Mouse (Mus musculus) MEL (cell line): ENCODE results near the gene Ccdc22. TPM values are rescaled to one million over a fixed set of nuclear protein-coding genes. Genes with fewer than 3 reads are reported as not detected.

Experiments used
- DNase-seq: peaks from one replicate; pipeline ENCODE4 v3.0.0; 2011; ENCODE audit warnings: low read depth, low spot score
- H3K27ac ChIP-seq: 2 replicates; pipeline ENCODE4 v1.5.1; 2012; ENCODE audit warnings: low read depth, mild to moderate bottlenecking, control low read depth, low read length, moderate library complexity; ENCODE audit not compliant: control insufficient read depth
- H3K27me3 ChIP-seq, 2 experiments: fragments of 150-350 bp in 1 of 2; sonication (generic) in 1 of 2; 2 replicates each; pipeline ENCODE4 v1.6.1; 2012; ENCODE audit warnings: low read length in 2 of 2, mild to moderate bottlenecking in 2 of 2, improper control_type of control experiment in 1 of 2, moderate library complexity in 1 of 2; ENCODE audit not compliant: insufficient read depth in 2 of 2, control insufficient read depth in 1 of 2
- H3K36me3 ChIP-seq, 2 experiments: 2 replicates each; pipeline ENCODE4 v1.6.1; 2012 to 2014; ENCODE audit warnings: low read length in 2 of 2, improper control_type of control experiment in 1 of 2, inconsistent platforms in 1 of 2, mild to moderate bottlenecking in 1 of 2; ENCODE audit not compliant: insufficient read depth in 2 of 2, control insufficient read depth in 1 of 2
- H3K4me1 ChIP-seq, 2 experiments: fragments of 150-350 bp in 1 of 2; sonication (generic) in 1 of 2; 2 replicates each; pipeline ENCODE4 v1.6.1; 2012; ENCODE audit warnings: low read length in 2 of 2, improper control_type of control experiment in 1 of 2, mild to moderate bottlenecking in 1 of 2; ENCODE audit not compliant: insufficient read depth in 2 of 2, control insufficient read depth in 1 of 2
- H3K4me3 ChIP-seq, 2 experiments: fragments of 150-350 bp in 1 of 2; sonication (generic) in 1 of 2; 2 replicates each; pipeline ENCODE4 v1.5.1; 2012; ENCODE audit warnings: low read depth in 2 of 2, low read length in 2 of 2, mild to moderate bottlenecking in 2 of 2, moderate library complexity in 2 of 2, control low read depth in 1 of 2, improper control_type of control experiment in 1 of 2; ENCODE audit not compliant: control insufficient read depth in 1 of 2, insufficient read depth in 1 of 2
- H3K79me2 ChIP-seq: 2 replicates; pipeline ENCODE4 v1.6.1; 2012; ENCODE audit warnings: mild to moderate bottlenecking, low read length, moderate library complexity; ENCODE audit not compliant: control insufficient read depth, poor library complexity, insufficient read depth
- H3K9ac ChIP-seq: 2 replicates; pipeline ENCODE4 v1.6.1; 2012; ENCODE audit warnings: low read depth, mild to moderate bottlenecking, control low read depth, low read length, moderate library complexity; ENCODE audit not compliant: control insufficient read depth, poor library complexity, severe bottlenecking
- H3K9me3 ChIP-seq: fragments of 150-350 bp; sonication (generic); replicated peaks from 2 replicates; pipeline ENCODE4 v1.6.1; 2012; ENCODE audit warnings: mild to moderate bottlenecking, low read length, improper control_type of control experiment, moderate library complexity; ENCODE audit not compliant: insufficient read depth
- BHLHE40 ChIP-seq: IDR thresholded peaks from 2 replicates; pipeline ENCODE4 v1.6.1; 2012; ENCODE audit warnings: low read depth, mild to moderate bottlenecking, inconsistent platforms, low read length, improper control_type of control experiment, borderline replicate concordance
- CTCF ChIP-seq, 3 experiments: IDR thresholded peaks in 2 of 3; conservative IDR thresholded peaks in 1 of 3; 2 replicates each; pipeline ENCODE4 v1.5.1; 2011 to 2012; ENCODE audit warnings: low read length in 3 of 3, low read depth in 2 of 3, mild to moderate bottlenecking in 2 of 3, improper control_type of control experiment in 1 of 3, inconsistent platforms in 1 of 3, mixed read lengths in 1 of 3, moderate library complexity in 1 of 3; ENCODE audit not compliant: control insufficient read depth in 1 of 3, insufficient read depth in 1 of 3, poor library complexity in 1 of 3, severe bottlenecking in 1 of 3
- E2F4 ChIP-seq: IDR thresholded peaks from 2 replicates; pipeline ENCODE4 v1.6.1; 2011; ENCODE audit warnings: low read depth, low read length, improper control_type of control experiment, borderline replicate concordance
- ELF1 ChIP-seq: IDR thresholded peaks from 2 replicates; pipeline ENCODE4 v1.6.1; 2014; ENCODE audit warnings: low read depth, mild to moderate bottlenecking, inconsistent platforms, low read length, improper control_type of control experiment, moderate library complexity
- ETS1 ChIP-seq: IDR thresholded peaks from 2 replicates; pipeline ENCODE4 v1.6.1; 2012; ENCODE audit warnings: low read depth, mild to moderate bottlenecking, inconsistent platforms, low read length, improper control_type of control experiment, moderate library complexity
- HCFC1 ChIP-seq: IDR thresholded peaks from 2 replicates; pipeline ENCODE4 v1.6.1; 2012; ENCODE audit warnings: low read depth, mild to moderate bottlenecking, inconsistent platforms, low read length, improper control_type of control experiment, moderate library complexity
- JUND ChIP-seq: IDR thresholded peaks from 2 replicates; pipeline ENCODE4 v1.6.1; 2011; ENCODE audit warnings: low read depth, mild to moderate bottlenecking, improper control_type of control experiment, low read length
- KAT2A ChIP-seq: conservative IDR thresholded peaks from 2 replicates; pipeline ENCODE4 v1.6.1; 2012; ENCODE audit warnings: low read depth, low read length, improper control_type of control experiment, inconsistent platforms
- MAFK ChIP-seq: IDR thresholded peaks from 2 replicates; pipeline ENCODE4 v1.6.1; 2011; ENCODE audit warnings: low read depth, mild to moderate bottlenecking, low read length, improper control_type of control experiment, borderline replicate concordance
- MAX ChIP-seq: IDR thresholded peaks from 2 replicates; pipeline ENCODE4 v1.6.1; 2011; ENCODE audit warnings: low read length, improper control_type of control experiment
- MXI1 ChIP-seq: IDR thresholded peaks from 2 replicates; pipeline ENCODE4 v1.6.1; 2011; ENCODE audit warnings: mild to moderate bottlenecking, low read depth, low read length, improper control_type of control experiment
- MYB ChIP-seq: IDR thresholded peaks from 2 replicates; pipeline ENCODE4 v1.6.1; 2011; ENCODE audit warnings: mild to moderate bottlenecking, low read depth, low read length, improper control_type of control experiment
- MYC ChIP-seq: IDR thresholded peaks from 2 replicates; pipeline ENCODE4 v1.6.1; 2011; ENCODE audit warnings: low read depth, mild to moderate bottlenecking, low read length, improper control_type of control experiment, moderate library complexity
- NRF1 ChIP-seq: IDR thresholded peaks from 2 replicates; pipeline ENCODE4 v1.6.1; 2014; ENCODE audit warnings: low read depth, mild to moderate bottlenecking, inconsistent platforms, low read length, improper control_type of control experiment, moderate library complexity; ENCODE audit not compliant: poor library complexity, insufficient read depth, severe bottlenecking
- POLR2A ChIP-seq, 2 experiments: IDR thresholded peaks; 2 replicates each; pipeline ENCODE4 v1.6.1; 2011 to 2012; ENCODE audit warnings: low read length in 2 of 2, mild to moderate bottlenecking in 2 of 2, control low read depth in 1 of 2, improper control_type of control experiment in 1 of 2, low read depth in 1 of 2, moderate library complexity in 1 of 2; ENCODE audit not compliant: control insufficient read depth in 1 of 2, insufficient read depth in 1 of 2, poor library complexity in 1 of 2
- POLR2AphosphoS5 ChIP-seq: IDR thresholded peaks from 2 replicates; pipeline ENCODE4 v1.6.1; 2012; ENCODE audit warnings: low read depth, borderline replicate concordance, mild to moderate bottlenecking, inconsistent platforms, low read length, moderate library complexity, mixed read lengths
- RAD21 ChIP-seq: IDR thresholded peaks from 2 replicates; pipeline ENCODE4 v1.6.1; 2011; ENCODE audit warnings: mild to moderate bottlenecking, low read depth, low read length, improper control_type of control experiment
- RCOR1 ChIP-seq: IDR thresholded peaks from 2 replicates; pipeline ENCODE4 v1.6.1; 2012; ENCODE audit warnings: low read depth, mild to moderate bottlenecking, inconsistent platforms, low read length, improper control_type of control experiment
- SIN3A ChIP-seq: IDR thresholded peaks from 2 replicates; pipeline ENCODE4 v1.6.1; 2012; ENCODE audit warnings: low read length, improper control_type of control experiment, inconsistent platforms
- SMC3 ChIP-seq: IDR thresholded peaks from 2 replicates; pipeline ENCODE4 v1.6.1; 2011; ENCODE audit warnings: low read depth, low read length, improper control_type of control experiment
- TAL1 ChIP-seq: IDR thresholded peaks from 2 replicates; pipeline ENCODE4 v1.6.1; 2012; ENCODE audit warnings: mild to moderate bottlenecking, inconsistent platforms, low read length, moderate library complexity, mixed read lengths
- TBP ChIP-seq: IDR thresholded peaks from 2 replicates; pipeline ENCODE4 v1.8.0; 2011; ENCODE audit warnings: low read depth, low read length, improper control_type of control experiment
- TCF12 ChIP-seq: IDR thresholded peaks from 2 replicates; pipeline ENCODE4 v1.6.1; 2014; ENCODE audit warnings: low read depth, mild to moderate bottlenecking, inconsistent platforms, low read length, improper control_type of control experiment, moderate library complexity
- USF1 ChIP-seq: IDR thresholded peaks from 2 replicates; pipeline ENCODE4 v1.6.1; 2014; ENCODE audit warnings: low read depth, mild to moderate bottlenecking, inconsistent platforms, low read length, improper control_type of control experiment, moderate library complexity
- USF2 ChIP-seq, 2 experiments: IDR thresholded peaks; 2 replicates each; pipeline ENCODE4 v1.6.1; 2011 to 2012; ENCODE audit warnings: improper control_type of control experiment in 2 of 2, low read length in 2 of 2, borderline replicate concordance in 1 of 2, inconsistent platforms in 1 of 2, low read depth in 1 of 2, mild to moderate bottlenecking in 1 of 2; ENCODE audit not compliant: insufficient read depth in 1 of 2
- ZC3H11A ChIP-seq: IDR thresholded peaks from 2 replicates; pipeline ENCODE4 v1.6.1; 2012; ENCODE audit warnings: low read depth, mild to moderate bottlenecking, inconsistent platforms, low read length, improper control_type of control experiment
- ZNF384 ChIP-seq: IDR thresholded peaks from 2 replicates; pipeline ENCODE4 v1.6.1; 2012; ENCODE audit warnings: low read depth, mild to moderate bottlenecking, inconsistent platforms, low read length, improper control_type of control experiment
- polyA plus RNA-seq, 2 experiments: library from polyadenylated mRNA; stranded (reverse) in 1 of 2; unstranded in 1 of 2; fragments of >175 nt in 1 of 2; fragments of >200 nt in 1 of 2; gene quantifications; 2 replicates each; pipeline versions ENCODE4 v1.2.1 to v1.2.4; 2012; ENCODE audit warnings: low replicate concordance in 2 of 2, low read depth in 1 of 2; ENCODE audit not compliant: insufficient read length in 2 of 2, insufficient read depth in 1 of 2, missing spikeins in 1 of 2
- total RNA-seq: library from RNA; depleted of rRNA; stranded (reverse); fragments of 300-350 nt; gene quantifications from 2 replicates; pipeline ENCODE4 v1.2.3, GENCODE M21; 2012

The Ccdc22 gene
- total and polyA plus RNA-seq, 3 experiments = 36.1 to 37.9 TPM; not detected in 1

- Histone ChIP-seq H3K79me2 (peaks cover 4% of the 10 kb centered on the region; the same call in 1 of the 2 replicates), H3K4me1 (peaks cover 0 to 18% of the 10 kb centered on the region in 2 experiments; a peak in 2 of 4 replicates), H3K27ac (no peak overlapping the region), H3K9me3 (no peaks in the 10 kb centered on the region), H3K9ac (no peak overlapping the region), H3K36me3 (peaks cover 0 to 3% of the 10 kb centered on the region in 2 experiments; a peak in 2 of 4 replicates), H3K27me3 (no peaks in the 10 kb centered on the region), H3K4me3 (no peak overlapping the region)
- peak; percentile 92 for DNase-seq
- TF ChIP-seq TAL1 = no peak
- no peak for TF ChIP-seq KAT2A
- TF ChIP-seq MAFK = no peak
- TF ChIP-seq SMC3 = peak; percentile 87
- no peak for TF ChIP-seq RCOR1
- peak; percentile 94 for TF ChIP-seq MAX
- no peak for TF ChIP-seq NRF1
- no peak for TF ChIP-seq E2F4
- TF ChIP-seq ZNF384 = 0 out of 2 replicates have a peak, but pooled peaks have one; percentile 13
- TF ChIP-seq MYC = peak; percentile 98
- no peak for TF ChIP-seq POLR2AphosphoS5
- TF ChIP-seq ELF1 = no peak
- TF ChIP-seq CTCF (IDR thresholded peaks at IDR 0.05 in 2 of 3, conservative IDR thresholded peaks at IDR 0.05 in 1 of 3; ENCODE audit: control insufficient read depth in 1 of 3, insufficient read depth in 1 of 3, low read depth in 2 of 3, low read length in 3 of 3, poor library complexity in 1 of 3, severe bottlenecking in 1 of 3) = peak; percentile 68 to 93 (median 78)
- TF ChIP-seq JUND = no peak
- TF ChIP-seq POLR2A (IDR thresholded peaks at IDR 0.05; ENCODE audit: control insufficient read depth in 1 of 2, insufficient read depth in 1 of 2, low read depth in 1 of 2, low read length in 2 of 2, poor library complexity in 1 of 2) = no peak
- TF ChIP-seq USF2 (IDR thresholded peaks at IDR 0.05; ENCODE audit: borderline replicate concordance in 1 of 2, insufficient read depth in 1 of 2, low read depth in 1 of 2, low read length in 2 of 2) = peak; percentile 58 to 89; a peak in 3 of 4 replicates
- TF ChIP-seq BHLHE40 = peak; percentile 84; the same call in 1 of the 2 replicates
- TF ChIP-seq HCFC1 = peak; percentile 36; the same call in 1 of the 2 replicates
- TF ChIP-seq ETS1 = no peak
- 0 out of 2 replicates have a peak, but pooled peaks have one; percentile 28 for TF ChIP-seq TBP
- TF ChIP-seq ZC3H11A = peak; percentile 85
- TF ChIP-seq USF1 = peak; percentile 97
- peak; percentile 83 for TF ChIP-seq RAD21
- no peak for TF ChIP-seq TCF12
- TF ChIP-seq MYB = no peak
- TF ChIP-seq SIN3A = peak; percentile 56; the same call in 1 of the 2 replicates
- peak; percentile 87 for TF ChIP-seq MXI1
Measured at GRCm38 (mm10) chrX:7645349-7645748, 40.0 kb upstream of the Ccdc22 start.
